Mouse (Mus musculus): ENCODE measurements around the gene Fbxw27. TPM values are rescaled to one million over a fixed set of nuclear protein-coding genes. Genes with fewer than 3 reads are reported as not detected.
"Not testable (repeated sequence)": the region's sequence is repeated elsewhere in the genome, so short reads cannot be mapped to it uniquely, and the experiment has no call there.

The Fbxw27 gene
- polyA plus RNA-seq, 1 experiment from 2014 or later = not detected

DNA sequence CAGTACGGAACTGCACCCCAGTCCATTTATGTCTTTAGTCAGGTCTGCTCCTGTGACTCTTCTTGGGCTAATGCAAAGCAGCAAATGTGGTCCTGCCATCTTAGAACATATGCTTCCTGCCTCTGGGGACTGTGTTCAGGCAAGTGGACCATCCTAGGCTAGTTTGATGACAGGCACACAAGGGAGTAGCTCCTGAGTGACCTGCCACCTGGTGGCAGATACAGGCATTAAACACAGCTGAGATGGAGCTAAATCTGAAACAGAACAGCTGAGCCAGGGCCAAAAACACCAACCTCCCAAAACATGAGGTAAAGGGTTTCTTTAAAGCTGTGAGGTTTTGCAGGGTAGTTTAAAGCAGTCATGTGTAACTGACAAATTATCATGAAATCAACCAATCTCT lies 7.6 kb upstream of the Fbxw27 start:
- H3K4me2 ChIP-seq = no peak overlapping the region
- H3K27me3 ChIP-seq (replicated peaks) = no peaks in the 10 kb centered on the region
- no peak overlapping the region for H3K4me3 ChIP-seq
- no peak overlapping the region for H3K9ac ChIP-seq
- no peaks in the 10 kb centered on the region for H3K9me3 ChIP-seq
- 74% methylated on average over 1 of the region's 1 CpGs for WGBS
- H3K36me3 ChIP-seq = no peaks in the 10 kb centered on the region
- H3K27ac ChIP-seq (replicated peaks) = no peak overlapping the region
- ATAC-seq (ENCODE audit: extremely low read depth, insufficient number of reproducible peaks, low FRiP score, low TSS enrichment) = no peak
- no peaks in the 10 kb centered on the region for H3K4me1 ChIP-seq

DNA sequence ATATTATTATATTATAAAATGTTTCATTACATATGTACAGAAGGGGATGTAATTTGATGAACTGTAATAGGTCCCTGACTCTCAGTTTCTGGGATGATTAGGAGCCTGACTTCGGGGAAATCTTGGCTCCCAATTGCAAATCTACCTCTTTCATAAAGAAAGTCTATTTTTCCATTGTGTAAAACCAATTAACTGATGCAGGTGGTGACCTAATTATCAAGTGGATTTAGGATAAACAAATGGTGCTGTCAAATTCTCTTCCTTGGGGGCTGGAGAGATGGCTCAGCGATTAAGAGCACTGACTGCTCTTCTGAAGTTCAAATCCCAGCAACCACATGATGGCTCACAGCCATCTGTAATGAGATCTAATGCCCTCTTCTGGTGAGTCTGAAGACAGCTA lies 5.3 kb upstream of the Fbxw27 start:
- H3K36me3 ChIP-seq = no peaks in the 10 kb centered on the region
- no peak overlapping the region for H3K4me3 ChIP-seq
- H3K4me1 ChIP-seq = no peaks in the 10 kb centered on the region
- no peak overlapping the region for H3K27ac ChIP-seq (replicated peaks)
- ATAC-seq (ENCODE audit: extremely low read depth, insufficient number of reproducible peaks, low FRiP score, low TSS enrichment) = no peak
- H3K9me3 ChIP-seq = no peaks in the 10 kb centered on the region
- no peaks in the 10 kb centered on the region for H3K27me3 ChIP-seq (replicated peaks)
- 57% methylated on average over 2 of the region's 2 CpGs for WGBS
- H3K4me2 ChIP-seq = no peak overlapping the region
- H3K9ac ChIP-seq = no peak overlapping the region

DNA sequence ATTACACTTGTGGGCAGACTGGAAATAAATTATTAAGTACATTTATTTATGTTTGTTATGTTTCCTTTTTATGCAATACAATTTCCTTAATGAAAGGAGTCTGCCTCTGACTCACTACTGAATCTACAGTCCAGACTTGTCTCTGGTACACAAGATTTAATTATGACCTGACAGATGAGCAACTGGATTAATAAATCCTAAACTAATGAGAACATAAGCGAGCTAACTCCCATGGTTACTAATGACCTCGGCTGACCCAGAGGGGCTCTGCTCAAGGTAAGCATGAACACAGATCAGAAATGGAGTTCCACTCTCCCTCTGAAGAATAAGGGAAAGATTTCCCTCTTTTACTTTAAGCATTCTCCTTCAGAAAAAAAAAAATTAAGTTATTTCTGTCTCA lies 4.8 kb upstream of the Fbxw27 start:
- no peak for ATAC-seq (ENCODE audit: extremely low read depth, insufficient number of reproducible peaks, low FRiP score, low TSS enrichment)
- no peak overlapping the region for H3K27ac ChIP-seq (replicated peaks)
- WGBS = 77% methylated on average over 2 of the region's 2 CpGs
- H3K9me3 ChIP-seq = no peaks in the 10 kb centered on the region
- no peaks in the 10 kb centered on the region for H3K4me1 ChIP-seq
- no peak overlapping the region for H3K9ac ChIP-seq
- H3K36me3 ChIP-seq = no peaks in the 10 kb centered on the region
- H3K27me3 ChIP-seq (replicated peaks) = no peaks in the 10 kb centered on the region
- no peak overlapping the region for H3K4me3 ChIP-seq
- H3K4me2 ChIP-seq = no peak overlapping the region

- peaks cover 10% of the 10 kb centered on the region; the same call in 1 of the 2 replicates for H3K9me3 ChIP-seq
- H3K4me1 ChIP-seq; H3K27me3 ChIP-seq (replicated peaks); H3K27ac ChIP-seq (replicated peaks); H3K36me3 ChIP-seq; H3K9ac ChIP-seq; H3K4me3 ChIP-seq; ATAC-seq (ENCODE audit: extremely low read depth, insufficient number of reproducible peaks, low FRiP score, low TSS enrichment); H3K4me2 ChIP-seq: not testable (repeated sequence)
- 64% methylated on average over 1 of the region's 1 CpGs for WGBS
Measured at GRCm38 (mm10) chr9:109766841-109767240, 23.6 kb downstream of the Fbxw27 start.

DNA sequence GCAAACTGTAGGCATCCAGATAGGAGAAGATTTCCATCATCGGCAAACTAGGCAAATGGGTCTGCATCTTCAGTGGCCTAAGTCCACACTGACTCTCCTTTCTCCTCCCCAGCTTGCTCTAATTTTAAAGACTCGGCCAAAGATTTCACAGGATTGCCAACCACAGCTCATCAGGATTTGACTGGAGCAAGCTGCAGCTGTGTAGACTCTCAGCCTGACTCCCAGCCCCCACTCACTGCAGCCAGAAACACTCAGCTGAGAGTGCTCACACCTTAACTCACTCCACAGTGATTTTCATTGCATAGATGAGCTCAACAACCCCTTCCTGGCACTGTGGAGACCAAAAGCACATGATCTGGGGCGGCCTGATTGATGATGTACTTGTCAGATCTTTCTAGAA lies 44.5 kb downstream of the Fbxw27 start, which contains the start of gene Fbxw26:
Fbxw26 (minus strand) TSS at position 101 of the 400 bp plus-strand sequence.
- 74% methylated on average over 3 of the region's 3 CpGs for WGBS
- not testable (repeated sequence) for H3K9me3 ChIP-seq; H3K4me1 ChIP-seq; H3K4me3 ChIP-seq; H3K4me2 ChIP-seq; H3K27me3 ChIP-seq (replicated peaks); H3K9ac ChIP-seq; ATAC-seq (ENCODE audit: extremely low read depth, insufficient number of reproducible peaks, low FRiP score, low TSS enrichment); H3K27ac ChIP-seq (replicated peaks); H3K36me3 ChIP-seq

Other genes starting within 250 kb of the Fbxw27 start
- not detected in 2 replicates for gene Fbxw15, start 222.4 kb downstream of the Fbxw27 start, polyA plus RNA-seq (2015; fragmentation: Nextera tagmentation; extraction: Ambion mirVana)
- not detected in 2 replicates for gene Fbxw24, start 164.6 kb downstream of the Fbxw27 start, polyA plus RNA-seq (2015; fragmentation: Nextera tagmentation; extraction: Ambion mirVana)
- gene Fbxw25, start 126.0 kb downstream of the Fbxw27 start, polyA plus RNA-seq (2015; fragmentation: Nextera tagmentation; extraction: Ambion mirVana) = not detected in 2 replicates
- not detected in 2 replicates for gene Fbxw18, start 88.0 kb downstream of the Fbxw27 start, polyA plus RNA-seq (2015; fragmentation: Nextera tagmentation; extraction: Ambion mirVana)
- gene Fbxw26, start 44.6 kb downstream of the Fbxw27 start, polyA plus RNA-seq (2015; fragmentation: Nextera tagmentation; extraction: Ambion mirVana) = not detected in 2 replicates
- gene Spink8, start 21.6 kb upstream of the Fbxw27 start, polyA plus RNA-seq (2015; fragmentation: Nextera tagmentation; extraction: Ambion mirVana) = not detected in 2 replicates
- gene Nme6, start 42.1 kb upstream of the Fbxw27 start, polyA plus RNA-seq (2015; fragmentation: Nextera tagmentation; extraction: Ambion mirVana) = 59.9 and 61.4 TPM in 2 replicates
- gene Camp, start 58.9 kb upstream of the Fbxw27 start, polyA plus RNA-seq (2015; fragmentation: Nextera tagmentation; extraction: Ambion mirVana) = 0.74 and 1.5 TPM in 2 replicates
- gene Cdc25a, start 84.9 kb upstream of the Fbxw27 start, polyA plus RNA-seq (2015; fragmentation: Nextera tagmentation; extraction: Ambion mirVana) = 17.8 and 19.5 TPM in 2 replicates
- gene Map4, start 140.8 kb upstream of the Fbxw27 start, polyA plus RNA-seq (2015; fragmentation: Nextera tagmentation; extraction: Ambion mirVana) = 77.3 and 82.0 TPM in 2 replicates

Measured in heart, embryonic 13.5 days (tissue).